Mouse (Mus musculus): ENCODE results near the gene Rbp3. TPM values are rescaled to one million over a fixed set of nuclear protein-coding genes. Genes with fewer than 3 reads are reported as not detected.

Rbp3 gene
- total RNA-seq (2023), result not detected

GRCm38 (mm10) chr14:33953761-33954160 is at the start of gene Rbp3:
Gene Rbp3, plus strand, starts transcription at chr14:33954003.

GRCm38 (mm10) chr14:33923168-33924070 is 30.4 kb upstream of the Rbp3 start, which contains the start of gene Gdf10:
Gene Gdf10, plus strand, starts transcription at chr14:33923587.

GRCm38 (mm10) chr14:33940739-33941138 is 13.1 kb upstream of the Rbp3 start, which contains the start of gene Gdf2:
Gene Gdf2, plus strand, starts transcription at chr14:33941039.

GRCm38 (mm10) chr14:33978604-33979059 is 24.8 kb downstream of the Rbp3 start, which contains the start of gene Zfp488:
Gene Zfp488, minus strand, starts transcription at chr14:33978764.

Other genes with a start within 250 kb of the Rbp3 start
- not detected for gene Gdf10, start 30.4 kb upstream of the Rbp3 start, total RNA-seq (2023)
- gene Gdf2, start 13.0 kb upstream of the Rbp3 start, total RNA-seq (2023), result not detected
- gene Zfp488, start 24.8 kb downstream of the Rbp3 start, total RNA-seq (2023), result 0.29 TPM
- not detected for gene Gm30083, start 61.2 kb downstream of the Rbp3 start, total RNA-seq (2023)
- not detected for gene Gm5460, start 62.8 kb downstream of the Rbp3 start, total RNA-seq (2023)
- not detected for gene Antxrl, start 98.7 kb downstream of the Rbp3 start, total RNA-seq (2023)
- gene Anxa8, start 132.0 kb downstream of the Rbp3 start, total RNA-seq (2023), result not detected
- gene A630023A22Rik, start 148.8 kb downstream of the Rbp3 start, total RNA-seq (2023), result not detected
- not detected for gene Npy4r, start 198.5 kb downstream of the Rbp3 start, total RNA-seq (2023)
- 0.09 TPM for gene Gprin2, start 247.7 kb downstream of the Rbp3 start, total RNA-seq (2023)

All from CD4-positive naive resting alpha-beta T cell, adult 76 days (primary cell).